Mouse (Mus musculus) left cerebral cortex, adult 9 months (tissue): Measurements from ENCODE around the gene Col11a2.
"Not testable (repeated sequence)": the region's sequence is repeated elsewhere in the genome, so short reads cannot be mapped to it uniquely, and the experiment has no call there.

Experiments used
- DNase-seq, 2 experiments: peaks; one replicate each; pipeline ENCODE4 v3.0.0; 2022; ENCODE audit warnings: low spot score in 2 of 2

Gene Col11a2

DNA sequence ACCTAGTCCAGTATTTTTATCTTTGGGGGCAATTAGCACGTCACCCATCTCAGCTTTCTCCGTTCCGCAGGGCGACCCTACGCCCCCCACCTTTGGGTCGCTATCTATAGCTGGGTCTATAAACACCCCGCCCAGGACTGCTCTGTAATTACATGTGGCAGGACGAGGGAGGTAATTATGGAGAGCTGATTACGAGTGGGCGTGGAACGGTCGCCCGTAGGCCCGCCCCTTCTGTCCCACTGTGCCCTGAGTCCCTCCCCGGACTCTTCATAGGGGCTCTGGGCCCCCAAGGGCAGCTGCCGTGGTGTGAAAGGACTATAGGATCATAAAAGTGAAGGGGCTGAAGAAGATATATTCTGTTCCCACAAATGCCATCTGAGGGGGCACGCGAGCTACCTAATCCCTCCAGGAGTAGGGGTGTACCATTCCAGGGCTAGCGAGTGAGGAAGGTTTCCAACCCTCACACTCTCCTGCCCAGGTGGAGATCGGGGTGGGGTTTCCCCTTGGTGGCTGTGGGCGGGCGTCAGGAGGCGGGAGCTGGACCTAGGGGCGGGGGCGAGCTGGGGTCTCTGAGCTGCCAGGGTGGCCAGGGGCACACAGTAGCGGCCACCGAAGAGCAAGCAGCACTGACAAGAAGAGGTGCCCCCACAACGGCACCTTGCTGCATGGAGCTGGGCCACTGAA is at the start of gene Col11a2:
TSS of gene Col11a2 (plus strand) at position 560 of the 684 bp plus-strand sequence.
- DNase-seq: peak in 1 of 2 experiments; percentile 34

DNA sequence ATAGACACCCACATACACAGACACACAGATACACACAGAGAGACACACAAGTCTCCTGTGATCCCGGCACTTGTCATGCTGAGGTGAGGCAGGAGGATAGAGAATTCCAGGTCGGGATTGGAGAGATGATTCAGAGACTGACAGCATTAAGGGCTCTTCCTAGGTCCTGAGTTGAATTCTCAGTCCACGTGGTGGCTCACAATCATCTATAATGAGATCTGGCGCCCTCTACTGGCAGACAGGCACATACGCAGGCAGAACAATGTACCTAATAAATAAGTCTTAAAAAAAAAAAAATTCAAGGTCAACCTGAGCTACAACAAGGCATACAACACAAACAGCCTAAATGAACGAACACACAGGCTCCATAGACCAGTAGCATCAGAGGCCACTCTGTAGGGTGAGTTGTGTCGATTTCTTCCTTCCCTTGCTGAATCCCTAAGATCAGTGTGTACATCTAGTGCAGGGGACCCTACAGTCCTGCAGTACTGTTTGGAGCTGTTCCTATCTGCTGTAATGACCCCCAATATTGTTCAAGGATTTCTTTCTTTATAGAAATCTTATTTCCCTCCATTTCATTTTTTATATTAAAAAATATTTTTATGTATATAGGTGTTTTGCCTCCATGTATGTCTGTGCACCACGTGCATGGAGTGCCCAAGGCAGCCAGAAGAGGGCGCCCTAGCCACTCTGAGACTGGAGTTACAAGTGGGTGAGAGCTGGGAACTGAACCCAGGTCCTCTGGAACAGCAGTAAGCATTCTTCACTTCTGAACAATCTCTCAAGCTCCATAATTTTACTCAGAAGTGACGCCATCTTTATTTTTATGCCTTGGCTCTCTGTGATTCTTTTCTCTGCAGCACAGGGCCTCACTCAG is 47.2 kb upstream of the Col11a2 start:
- peak in 1 of 2 experiments; percentile 14 for DNase-seq

DNA sequence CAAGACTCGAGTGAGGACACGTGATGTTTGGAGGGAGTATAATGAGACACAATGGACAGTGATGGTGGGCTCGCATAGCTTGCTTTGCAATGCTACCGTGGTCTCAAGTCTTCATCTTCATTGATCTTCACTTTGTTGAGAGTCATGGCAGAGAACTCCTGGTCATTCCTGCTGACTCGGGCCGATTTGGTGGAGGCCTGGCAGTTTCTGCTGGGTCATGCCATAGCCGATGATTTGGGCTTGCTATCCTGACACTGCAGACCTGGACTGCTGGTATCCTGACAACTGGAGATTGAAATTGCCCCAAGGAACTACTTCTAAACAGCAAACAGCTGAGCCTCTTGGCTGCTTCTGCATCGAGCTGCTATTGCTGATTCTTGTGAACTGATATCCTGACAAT is 44.3 kb upstream of the Col11a2 start:
- no peak for DNase-seq

DNA sequence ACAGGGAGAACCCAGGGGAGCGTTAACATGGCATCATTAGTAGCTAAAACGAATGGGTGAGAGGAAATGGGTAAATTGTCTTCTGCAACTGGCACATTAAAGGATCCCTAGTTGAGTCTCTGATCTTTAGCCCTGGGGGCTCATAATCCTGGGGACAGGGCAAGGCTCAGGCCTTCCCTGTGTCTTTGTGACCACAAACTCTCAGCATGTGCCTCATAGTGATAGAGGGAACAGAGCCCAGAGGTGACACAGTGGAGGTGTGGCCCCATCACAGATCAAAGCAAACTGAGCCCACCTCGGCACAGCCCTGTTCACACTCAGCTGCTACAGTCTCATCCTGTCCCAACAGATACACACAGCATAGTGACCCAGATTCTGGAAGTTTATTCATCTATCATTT is 43.6 kb upstream of the Col11a2 start:
- no peak for DNase-seq

DNA sequence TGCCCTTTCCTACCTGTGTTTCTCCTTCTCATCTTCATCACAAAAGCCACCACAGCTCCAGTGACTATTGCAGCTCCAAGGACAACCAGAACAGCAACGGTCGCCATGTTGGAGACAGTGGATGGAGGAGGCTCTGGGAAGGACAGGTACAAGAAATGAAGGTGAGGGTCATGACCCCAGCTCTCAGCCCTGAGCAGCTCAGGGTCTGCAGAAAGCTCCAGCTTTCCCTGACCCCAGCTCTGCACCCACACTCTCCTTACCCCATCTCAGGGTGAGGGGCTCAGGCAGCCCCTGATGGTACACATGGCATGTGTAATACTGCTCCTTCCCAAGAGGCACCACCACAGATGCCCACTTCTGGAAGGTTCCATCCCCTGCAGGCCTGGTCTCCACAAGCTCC is 42.2 kb upstream of the Col11a2 start:
- not testable (repeated sequence) for DNase-seq

DNA sequence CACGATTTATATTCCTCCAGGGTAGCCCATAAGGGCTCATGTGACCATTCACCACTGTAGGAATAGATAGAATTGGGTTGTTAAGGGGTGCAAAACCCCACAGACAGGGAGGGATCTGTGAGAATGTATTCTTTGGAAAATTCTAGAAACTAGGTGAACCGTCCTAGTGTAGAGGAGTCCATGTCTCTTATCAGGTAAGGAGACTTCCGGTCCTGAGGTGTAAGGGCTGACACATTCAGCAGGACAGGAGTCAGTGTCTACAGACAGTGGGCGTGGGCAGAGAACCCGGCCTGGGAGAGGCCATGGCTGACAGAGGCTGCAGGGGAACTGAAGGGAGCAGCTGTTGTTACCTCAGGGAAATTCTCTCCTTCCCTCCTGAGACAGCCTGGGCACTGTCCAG is 40.5 kb upstream of the Col11a2 start:
- not testable (repeated sequence) for DNase-seq

DNA sequence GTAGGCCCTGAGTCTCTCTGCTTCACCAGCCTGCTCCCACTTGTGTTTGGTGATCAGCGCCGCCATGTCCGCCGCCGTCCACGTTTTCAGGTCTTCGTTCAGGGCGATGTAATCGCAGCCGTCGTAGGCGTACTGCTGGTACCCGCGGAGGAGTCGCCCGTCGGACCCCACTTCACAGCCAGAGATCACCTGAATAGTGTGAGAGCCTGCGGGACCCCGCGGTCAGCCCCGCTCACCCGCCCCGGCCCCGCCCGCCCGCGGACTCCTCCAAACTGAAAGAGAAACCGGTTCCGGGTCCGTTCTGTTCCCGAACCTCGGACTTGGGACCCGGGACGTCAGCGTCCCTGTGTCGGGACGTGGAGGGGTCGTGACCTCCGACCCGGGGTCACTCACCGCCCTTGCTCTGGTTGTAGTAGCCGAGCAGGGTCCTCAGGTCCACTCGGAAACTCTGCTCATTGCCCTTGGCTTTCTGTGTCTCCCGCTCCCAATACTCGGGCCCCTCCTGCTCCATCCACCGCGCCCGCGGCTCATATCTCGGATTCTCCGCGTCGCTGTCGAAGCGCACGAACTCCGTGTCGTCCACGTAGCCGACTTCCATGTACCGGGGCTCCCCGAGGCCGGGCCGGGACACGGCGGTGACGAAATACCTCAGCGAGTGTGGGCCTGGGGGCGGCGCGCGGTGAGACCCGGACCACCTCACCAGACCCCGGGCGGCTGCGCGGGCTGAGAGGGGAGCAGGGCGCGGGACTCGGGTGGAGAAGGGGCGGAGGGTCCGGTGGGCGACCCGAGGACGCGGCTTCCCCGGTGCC is 39.7 kb upstream of the Col11a2 start:
- no peak for DNase-seq

DNA sequence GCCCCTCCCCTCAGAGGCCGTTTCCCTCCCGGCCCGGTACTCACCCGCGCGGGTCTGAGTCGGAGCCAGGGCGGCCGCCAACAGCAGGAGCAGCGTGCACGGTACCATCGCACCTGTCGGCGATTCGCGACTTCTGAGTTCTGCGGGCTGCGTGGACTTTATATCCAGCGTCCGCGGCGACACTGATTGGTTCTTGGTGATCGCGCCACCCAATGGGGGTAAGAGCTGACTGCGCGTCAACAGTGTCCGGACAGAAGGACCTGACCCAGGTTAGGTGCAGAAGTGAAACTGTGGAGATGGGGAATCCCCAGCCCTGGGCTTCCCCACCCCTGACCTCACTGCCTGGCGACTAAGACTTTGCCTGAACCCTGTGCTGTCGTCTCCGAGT is 39.1 kb upstream of the Col11a2 start, which contains the start of gene H2-K1:
TSS of gene H2-K1 (minus strand) at position 198 of the 388 bp plus-strand sequence.
- peak; percentile 47 to 84 for DNase-seq

DNA sequence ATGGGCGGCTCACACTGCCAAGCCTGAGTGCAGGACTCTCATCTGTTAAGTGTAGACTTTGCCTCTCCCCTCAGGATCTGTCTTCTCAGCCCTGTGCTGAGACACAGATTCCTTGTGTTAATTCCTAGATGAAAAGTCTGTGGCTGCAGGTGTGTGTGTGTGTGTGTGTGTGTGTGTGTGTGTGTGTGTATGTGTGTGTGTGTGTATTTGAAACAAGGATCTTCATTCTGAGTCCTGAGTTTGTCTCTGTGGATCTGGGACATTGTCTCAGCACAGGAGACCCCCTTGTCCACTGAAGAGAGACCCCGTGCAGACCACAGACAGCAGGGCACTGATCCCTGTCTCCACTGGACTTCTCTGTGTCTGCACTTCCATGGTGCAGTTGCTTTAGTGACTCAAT is 38.4 kb upstream of the Col11a2 start:
- not testable (repeated sequence) for DNase-seq

DNA sequence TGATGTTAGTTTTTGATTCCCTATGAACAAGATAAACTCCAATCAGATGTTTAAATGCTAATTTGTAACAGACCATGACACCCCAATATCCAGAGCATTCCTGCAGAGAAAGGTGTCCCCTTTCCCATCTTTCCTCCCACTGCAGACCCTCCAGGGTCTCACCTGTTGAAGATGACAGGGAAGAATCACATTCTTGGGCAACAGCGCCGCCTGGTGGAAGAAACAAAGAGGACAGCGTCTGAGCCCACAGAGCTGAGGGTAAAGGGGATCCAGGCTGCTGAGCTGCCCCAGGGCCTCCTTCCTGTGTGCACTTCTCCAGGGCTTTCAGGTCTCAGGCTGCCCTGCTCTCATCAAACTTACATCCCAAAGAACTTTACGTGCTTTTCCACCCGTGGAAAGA is 35.8 kb upstream of the Col11a2 start:
- DNase-seq: no peak

DNA sequence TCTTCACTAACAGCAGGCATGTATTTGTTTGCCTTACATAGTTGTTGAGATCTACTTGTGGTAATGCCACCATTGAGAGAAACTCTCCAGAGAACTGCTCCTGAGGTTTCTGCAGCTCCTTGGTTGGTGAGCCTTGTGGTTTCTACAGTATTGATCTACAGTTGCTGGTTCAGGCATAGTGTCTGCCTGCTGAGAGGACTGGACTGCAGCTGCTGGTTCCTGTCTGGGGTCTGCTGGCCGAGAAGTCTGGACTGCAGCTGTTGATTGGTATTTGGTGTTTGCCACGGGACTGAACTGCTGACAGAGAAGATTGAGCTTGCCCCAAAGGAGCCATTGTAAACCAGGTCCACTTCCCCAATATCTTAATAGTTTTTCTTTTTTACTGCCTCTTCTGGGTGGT is 32.7 kb upstream of the Col11a2 start:
- DNase-seq: no peak

DNA sequence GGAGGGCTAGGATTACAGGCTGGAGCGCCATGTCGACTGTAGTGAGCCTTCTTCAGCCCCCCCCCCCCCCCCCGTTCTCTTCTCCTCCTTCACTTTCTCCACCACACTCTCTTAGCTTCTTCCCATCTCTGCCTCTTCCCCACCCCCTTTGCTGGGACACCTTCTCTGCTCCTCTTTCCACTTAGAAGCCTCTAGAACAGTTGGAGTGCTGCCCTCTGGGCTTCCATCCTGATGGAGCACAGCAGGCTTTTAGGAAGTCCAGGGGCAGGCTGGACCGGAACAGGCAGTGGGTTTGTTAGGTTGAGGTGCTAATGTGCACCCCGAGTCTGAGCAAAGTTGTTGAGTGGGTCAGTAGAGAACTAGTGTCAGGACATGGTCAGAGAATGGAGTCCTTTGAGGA is 29.1 kb upstream of the Col11a2 start:
- no peak for DNase-seq

DNA sequence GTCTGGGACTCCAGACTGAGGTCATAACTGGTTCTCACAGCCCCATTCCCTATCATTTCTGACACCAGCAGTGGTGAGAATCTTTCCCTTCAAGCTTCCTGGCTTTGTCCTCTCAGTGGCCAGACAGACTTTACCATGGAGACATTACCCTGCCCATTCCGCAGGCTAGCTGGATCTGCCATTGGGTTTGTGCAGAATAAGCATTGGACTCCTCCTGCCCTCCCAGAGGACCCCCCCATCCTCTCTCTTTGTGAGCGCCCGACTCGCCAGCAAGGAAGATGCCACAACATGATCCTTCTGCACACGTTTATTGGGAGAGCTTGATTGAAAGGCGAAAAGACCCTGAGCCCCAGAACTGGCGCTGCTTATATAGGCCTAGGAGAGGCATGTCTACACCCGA is 25.8 kb upstream of the Col11a2 start:
- no peak for DNase-seq

DNA sequence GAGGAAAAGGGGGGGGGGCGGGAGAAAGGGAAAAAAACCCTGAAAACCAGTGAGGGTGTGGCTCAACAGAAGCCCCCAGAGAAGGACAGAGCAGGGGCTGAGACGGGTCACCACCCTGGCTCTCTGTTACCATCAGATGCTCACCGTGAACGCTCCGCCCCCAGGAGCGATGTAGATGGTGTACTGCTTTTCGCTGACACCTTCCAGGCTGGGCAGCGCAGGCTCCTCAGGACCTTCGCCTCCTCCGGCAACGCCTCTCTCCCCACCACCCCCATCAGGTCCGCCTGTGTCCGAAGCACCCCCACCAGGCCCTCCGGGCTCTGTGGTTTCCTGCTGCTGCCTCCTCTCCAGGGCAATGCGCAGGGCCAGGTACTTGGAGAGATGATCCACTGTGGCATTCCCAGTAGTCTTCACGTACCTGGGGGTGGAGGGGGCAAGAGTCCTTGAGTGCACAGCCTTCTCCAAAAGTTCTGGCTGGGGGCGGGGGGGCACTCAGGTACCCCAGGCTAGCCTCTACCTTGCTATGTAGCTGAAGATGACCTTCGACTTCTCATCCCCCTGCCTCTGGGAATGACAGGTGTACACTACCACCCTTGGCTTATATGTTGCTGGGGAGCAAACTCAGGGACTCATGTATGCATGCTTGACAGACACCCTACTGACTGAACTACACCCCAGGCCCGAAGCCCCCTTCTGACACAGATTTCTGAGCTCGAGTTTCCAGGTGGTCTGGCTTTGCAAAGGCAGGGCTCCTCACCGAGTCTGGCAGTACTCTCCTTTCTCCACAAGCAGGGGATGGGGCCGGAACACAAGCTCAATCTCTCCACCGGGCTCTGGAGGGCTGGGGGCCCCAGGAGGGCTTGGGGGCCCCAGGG is 17.5 kb upstream of the Col11a2 start:
- DNase-seq: no peak

DNA sequence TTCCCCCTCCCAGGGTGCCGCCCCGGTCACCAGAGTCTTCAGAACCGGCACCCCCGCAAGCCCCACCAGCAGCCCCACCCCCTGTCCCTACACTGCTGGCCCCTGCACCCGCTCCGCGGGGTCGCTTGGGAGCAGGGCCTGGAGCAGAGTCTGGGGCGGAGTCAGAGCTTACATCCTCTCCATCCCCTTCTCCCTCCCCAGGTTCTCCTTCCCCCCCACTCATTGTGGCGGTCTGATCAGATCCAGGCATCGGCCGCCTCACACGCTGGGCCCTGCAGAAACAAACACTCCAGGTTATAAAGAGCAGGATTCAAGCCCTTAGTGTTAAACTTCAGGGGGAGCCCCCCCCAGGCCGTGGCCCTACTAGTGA is 16.8 kb upstream of the Col11a2 start:
- DNase-seq: no peak

DNA sequence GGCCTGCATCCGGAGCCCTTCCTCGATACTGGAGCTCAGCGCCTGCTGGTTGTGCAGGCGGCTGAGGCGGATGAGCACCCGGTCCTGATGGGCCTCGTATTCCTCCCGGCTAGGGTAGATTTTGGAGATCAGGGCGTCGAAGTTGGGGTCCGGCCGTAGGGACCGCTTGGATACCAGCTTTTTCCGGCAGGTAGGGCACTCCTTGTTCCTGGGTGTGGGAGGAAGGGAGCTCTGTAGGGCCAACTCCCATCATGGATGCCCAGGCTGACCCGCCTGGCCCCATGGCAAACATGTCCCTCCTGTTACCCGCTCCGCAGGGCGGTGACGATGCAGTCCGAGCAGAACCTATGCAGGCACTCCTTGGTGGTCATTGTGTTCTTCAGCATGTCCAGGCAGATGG is 16.2 kb upstream of the Col11a2 start:
- no peak for DNase-seq

DNA sequence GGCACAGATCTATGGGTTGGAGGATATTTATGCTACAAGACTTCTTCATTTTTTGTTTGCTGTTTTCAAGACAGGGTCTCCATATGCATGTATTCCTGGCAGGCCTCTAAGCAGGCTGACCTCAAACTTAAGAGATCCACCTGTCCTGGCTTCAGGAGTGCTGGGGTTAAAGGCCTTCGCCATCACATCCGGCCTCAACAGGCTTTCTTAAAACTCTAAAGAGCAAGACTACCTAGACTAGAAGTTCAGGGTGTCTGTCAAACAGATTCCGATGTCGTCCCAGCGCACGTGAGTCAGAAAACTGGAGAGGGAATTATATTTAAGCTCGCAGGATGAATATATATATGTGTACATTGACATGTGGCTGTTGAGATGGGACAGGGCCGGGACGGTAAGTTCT is 15.6 kb upstream of the Col11a2 start:
- DNase-seq: no peak

DNA sequence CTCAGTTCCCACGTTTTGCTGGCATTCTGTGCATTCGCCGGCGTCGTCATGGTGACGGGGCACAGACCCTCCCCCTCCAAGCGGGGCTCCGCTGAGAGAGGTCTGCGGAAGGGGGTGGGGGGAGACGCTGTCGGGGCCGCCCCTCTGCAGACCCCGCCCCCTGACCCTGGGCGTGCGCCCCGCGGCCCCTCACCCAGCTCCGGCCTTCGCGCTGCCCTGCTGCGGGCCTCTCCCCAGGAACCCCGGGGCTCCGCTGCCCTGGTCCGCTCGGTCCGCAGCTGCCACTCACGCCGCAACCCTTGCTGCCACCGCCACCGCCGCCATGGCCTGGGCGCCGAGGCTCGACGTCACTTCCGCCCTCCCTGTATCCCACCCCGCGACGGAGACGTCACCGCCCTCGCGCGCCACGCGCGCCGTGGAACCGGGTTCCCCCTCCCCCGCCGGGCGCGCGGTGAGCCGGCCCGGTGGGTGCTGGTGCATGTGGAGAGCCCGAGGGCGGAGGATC is 14.9 kb upstream of the Col11a2 start, which contains the start of gene Ring1:
TSS of gene Ring1 (minus strand) at position 364 of the 505 bp plus-strand sequence.
- peak in 1 of 2 experiments; percentile 86 for DNase-seq

DNA sequence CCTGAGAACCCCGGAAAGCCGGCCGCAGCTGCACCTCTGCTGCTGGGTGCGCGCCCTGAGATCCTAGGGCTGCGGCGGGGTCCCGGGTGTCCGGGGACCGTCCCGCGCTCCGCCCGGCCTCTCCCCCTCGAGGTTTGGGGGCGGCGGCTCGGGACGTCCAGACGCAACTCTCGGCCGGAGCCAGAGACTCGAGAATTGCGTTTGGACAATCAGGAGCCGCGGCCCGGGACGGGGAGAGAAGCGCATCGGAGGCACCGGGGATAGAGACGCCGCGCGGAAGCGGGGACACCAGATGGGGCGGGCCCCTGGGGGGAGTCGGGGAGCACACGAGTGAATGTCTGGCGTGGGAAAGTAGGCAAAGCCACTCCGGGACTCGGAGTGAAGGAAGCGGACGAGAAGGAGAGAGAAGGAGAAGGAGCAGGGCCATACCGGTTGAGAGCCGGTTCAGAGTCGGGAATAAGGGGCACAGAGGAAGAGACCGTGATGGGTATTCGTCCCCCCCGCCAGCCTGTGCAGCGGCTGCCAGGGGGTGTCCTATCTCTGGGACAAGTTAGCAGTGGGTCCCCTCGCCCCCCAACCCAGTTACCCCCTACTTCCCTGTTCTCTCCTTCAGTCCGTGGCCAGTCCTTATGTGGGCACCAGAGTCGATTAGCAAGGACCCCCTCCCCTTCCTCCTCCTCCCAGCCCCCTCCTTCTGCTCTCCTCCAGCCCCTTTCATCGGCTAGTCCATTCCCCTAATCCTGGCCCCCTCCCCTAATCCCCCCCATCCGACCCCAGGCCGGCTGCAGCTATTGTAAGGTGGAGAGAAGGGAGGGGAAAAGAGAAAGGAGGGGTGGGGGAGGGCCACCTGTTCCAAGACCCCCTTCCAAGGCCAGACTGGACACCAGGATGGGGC is 14.1 kb upstream of the Col11a2 start:
- DNase-seq: no peak

DNA sequence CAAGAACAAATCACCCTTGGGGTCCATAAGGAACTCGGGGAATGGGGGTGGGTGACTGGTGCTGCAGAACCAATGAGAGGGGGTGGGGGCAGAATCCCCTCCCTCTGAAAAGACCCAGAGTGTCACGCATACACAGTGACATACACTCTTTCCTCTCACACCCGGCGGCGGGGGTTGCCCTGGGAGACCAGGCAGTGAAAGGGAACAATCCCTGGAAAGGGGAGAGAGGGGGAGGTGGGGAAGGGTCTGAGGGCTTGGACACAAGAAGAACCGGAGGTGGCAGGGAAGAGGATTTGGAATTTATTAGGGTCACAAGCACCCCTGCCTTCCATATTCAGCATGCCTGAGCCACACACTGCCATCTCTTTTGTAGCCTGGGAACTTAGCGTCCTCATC is 13.5 kb upstream of the Col11a2 start:
- no peak for DNase-seq
